Mouse (Mus musculus) intestine, embryonic 14.5 days (tissue): ENCODE data around the gene Adora1. TPM values are rescaled to one million over a fixed set of nuclear protein-coding genes. Genes with fewer than 3 reads are reported as not detected.

ENCODE experiments used
- ATAC-seq: fragments of 200-750 bp; cut with Nextera tagmentation; replicated peaks from 2 replicates; pipeline ENCODE4 v1.8.0; 2017; ENCODE audit warnings: low read depth, moderate number of reproducible peaks, moderate TSS enrichment, moderate library complexity; ENCODE audit not compliant: low FRiP score, low TSS enrichment
- DNase-seq: peaks from one replicate; pipeline ENCODE4 v3.0.0-alpha.2; 2018; ENCODE audit warnings: low spot score
- H3K27ac ChIP-seq: fragments of 300-500 bp; sonication (generic); 2 replicates; pipeline ENCODE4 v1.5.1; 2014; ENCODE audit warnings: low read depth, mild to moderate bottlenecking, control low read depth
- H3K27me3 ChIP-seq: fragments of 300-500 bp; sonication (generic); replicated peaks from 2 replicates; pipeline ENCODE4 v1.6.1; 2014; ENCODE audit warnings: low read length, control low read depth; ENCODE audit not compliant: control insufficient read depth, insufficient read depth
- H3K36me3 ChIP-seq: fragments of 300-500 bp; sonication (generic); 2 replicates; pipeline ENCODE4 v1.6.1; 2014; ENCODE audit warnings: low read length, control low read depth; ENCODE audit not compliant: control insufficient read depth, insufficient read depth
- H3K4me1 ChIP-seq: fragments of 300-500 bp; sonication (generic); replicated peaks from 2 replicates; pipeline ENCODE4 v1.6.1; 2014; ENCODE audit warnings: low read length, control low read depth, mixed read lengths; ENCODE audit not compliant: control insufficient read depth, insufficient read depth
- H3K4me2 ChIP-seq: fragments of 300-500 bp; sonication (generic); 2 replicates; pipeline ENCODE4 v1.6.1; 2014; ENCODE audit warnings: low read length
- H3K4me3 ChIP-seq: fragments of 300-500 bp; sonication (generic); 2 replicates; pipeline ENCODE4 v1.5.1; 2014; ENCODE audit warnings: low read depth, low read length, control low read depth, mixed read lengths
- H3K9ac ChIP-seq: fragments of 300-500 bp; sonication (generic); 2 replicates; pipeline ENCODE4 v1.6.1; 2014; ENCODE audit warnings: mild to moderate bottlenecking, low read length
- H3K9me3 ChIP-seq: fragments of 300-500 bp; sonication (generic); 2 replicates; pipeline ENCODE4 v1.6.1; 2016; ENCODE audit warnings: low read length, control low read depth; ENCODE audit not compliant: control insufficient read depth
- WGBS: fragments of 180-500 bp; shearing (Covaris S2); extraction: QIAGEN DNeasy Blood & Tissue Kit; methylation state at CpG from one replicate; pipeline ENCODE4 v1.1.7; 2014; 5-methylcytosine and 5-hydroxymethylcytosine counted together
- polyA plus RNA-seq: library from polyadenylated mRNA; unstranded; fragments of >200 nt; fragmentation: Nextera tagmentation; extraction: Ambion mirVana; gene quantifications from 2 replicates; pipeline ENCODE4 v1.2.1, GENCODE M21; 2014

Gene Adora1
- polyA plus RNA-seq, 1 experiment from 2014 or later = 2.0 TPM

DNA sequence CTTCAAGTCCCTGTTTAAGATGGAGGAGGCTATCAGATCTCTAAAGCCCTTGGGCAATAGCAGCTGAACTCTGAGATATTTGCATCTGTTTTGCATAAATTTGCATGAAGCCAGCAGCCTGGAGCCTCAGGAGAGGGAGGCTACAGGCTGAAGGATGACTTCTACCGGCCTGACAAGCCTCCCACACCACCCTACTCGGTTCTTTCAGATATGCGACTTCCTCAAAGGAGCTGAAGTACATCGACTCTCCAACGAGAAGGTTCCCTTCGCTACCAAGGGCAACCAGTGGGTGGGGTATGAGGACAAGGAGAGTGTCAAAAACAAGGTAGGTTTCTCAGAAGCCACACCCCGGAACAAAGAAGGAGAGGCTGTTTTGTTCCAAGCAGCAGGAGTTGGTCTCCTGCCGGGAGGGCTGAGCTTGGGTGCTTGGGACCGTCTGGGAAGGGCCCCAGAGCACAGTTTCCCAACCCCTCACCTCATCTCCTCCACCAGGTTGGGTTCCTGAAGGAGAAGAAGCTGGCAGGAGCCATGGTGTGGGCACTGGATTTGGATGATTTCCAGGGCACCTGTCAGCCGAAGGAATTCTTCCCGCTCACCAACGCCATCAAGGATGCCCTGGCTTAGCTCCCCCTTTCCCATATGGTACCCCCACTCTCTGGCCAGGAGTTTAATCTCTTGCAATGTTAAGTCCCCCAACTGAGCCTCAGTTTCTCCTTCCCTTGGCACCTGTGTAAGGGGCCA, 46.1 kb downstream of the Adora1 start:
- Histone ChIP-seq H3K4me3 (no peak overlapping the region), H3K9ac (no peak overlapping the region), H3K27ac (no peak overlapping the region), H3K4me2 (no peak overlapping the region), H3K36me3 (no peaks in the 10 kb centered on the region), H3K4me1 (peaks cover 13% of the 10 kb centered on the region), H3K27me3 (no peaks in the 10 kb centered on the region), H3K9me3 (no peaks in the 10 kb centered on the region)
- 27% methylated on average over 12 of the region's 12 CpGs for WGBS
- DNase-seq (no peak), ATAC-seq (no peak)

- no peak for ATAC-seq
- 78% methylated on average over 5 of the region's 5 CpGs for WGBS
- H3K27ac ChIP-seq = no peak overlapping the region
- H3K27me3 ChIP-seq = no peaks in the 10 kb centered on the region
- no peaks in the 10 kb centered on the region for H3K36me3 ChIP-seq
- H3K4me3 ChIP-seq = no peak overlapping the region
- no peak overlapping the region for H3K9ac ChIP-seq
- no peaks in the 10 kb centered on the region for H3K9me3 ChIP-seq
- peaks cover 4% of the 10 kb centered on the region; the same call in 1 of the 2 replicates for H3K4me1 ChIP-seq
- no peak overlapping the region for H3K4me2 ChIP-seq
- DNase-seq = no peak
Observed at GRCm38 (mm10) chr1:134188217-134188616, 47.0 kb downstream of the Adora1 start.

- no peak overlapping the region for H3K4me2 ChIP-seq
- H3K27me3 ChIP-seq = no peaks in the 10 kb centered on the region
- H3K27ac ChIP-seq = no peak overlapping the region
- no peaks in the 10 kb centered on the region for H3K9me3 ChIP-seq
- H3K4me3 ChIP-seq = no peak overlapping the region
- 78% methylated on average over 4 of the region's 4 CpGs for WGBS
- H3K9ac ChIP-seq = no peak overlapping the region
- no peaks in the 10 kb centered on the region for H3K4me1 ChIP-seq
- H3K36me3 ChIP-seq = no peaks in the 10 kb centered on the region
- DNase-seq (no peak), ATAC-seq (no peak)
Observed at GRCm38 (mm10) chr1:134184089-134184488, 51.1 kb downstream of the Adora1 start.

GRCm38 (mm10) chr1:134182025-134182424, 53.2 kb downstream of the Adora1 start, which contains the start of gene Chil1:
Gene Chil1, plus strand, starts transcription at chr1:134182176.
- H3K9me3 ChIP-seq = no peaks in the 10 kb centered on the region
- no peaks in the 10 kb centered on the region for H3K27me3 ChIP-seq
- H3K36me3 ChIP-seq = no peaks in the 10 kb centered on the region
- 62% methylated on average over 4 of the region's 4 CpGs for WGBS
- no peak within 1 kb of the TSS for H3K9ac ChIP-seq
- H3K4me3 ChIP-seq = no peak within 1 kb of the TSS
- H3K4me2 ChIP-seq = no peak within 1 kb of the TSS
- no peak within 1 kb of the TSS for H3K27ac ChIP-seq
- no peak for ATAC-seq
- DNase-seq = no peak
- H3K4me1 ChIP-seq = no peaks in the 10 kb centered on the region

DNA sequence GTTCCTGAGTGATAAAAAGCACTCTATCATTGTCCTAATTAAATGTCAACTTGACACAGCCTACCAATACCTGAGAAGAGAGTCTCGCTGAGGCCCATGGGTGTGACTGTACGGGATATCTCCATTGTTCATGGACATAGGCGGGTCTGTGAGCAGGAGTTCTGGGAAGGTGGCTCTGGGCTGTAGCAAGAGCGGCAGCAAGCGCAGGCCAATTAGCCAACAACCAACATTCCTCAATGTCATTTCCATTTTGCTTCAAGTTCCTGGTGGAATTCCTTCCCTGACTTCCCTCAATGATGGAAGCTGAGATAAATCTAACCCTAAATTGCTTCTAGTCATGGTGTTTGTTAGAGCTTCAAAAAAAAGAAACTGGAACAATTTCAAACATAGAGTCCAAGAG, 57.3 kb downstream of the Adora1 start:
- H3K27ac ChIP-seq = no peak overlapping the region
- H3K4me1 ChIP-seq = no peaks in the 10 kb centered on the region
- no peak for DNase-seq
- ATAC-seq = no peak
- 88% methylated on average over 5 of the region's 5 CpGs for WGBS
- H3K36me3 ChIP-seq = no peaks in the 10 kb centered on the region
- H3K9ac ChIP-seq = no peak overlapping the region
- H3K4me3 ChIP-seq = no peak overlapping the region
- H3K4me2 ChIP-seq = no peak overlapping the region
- no peaks in the 10 kb centered on the region for H3K9me3 ChIP-seq
- no peaks in the 10 kb centered on the region for H3K27me3 ChIP-seq

DNA sequence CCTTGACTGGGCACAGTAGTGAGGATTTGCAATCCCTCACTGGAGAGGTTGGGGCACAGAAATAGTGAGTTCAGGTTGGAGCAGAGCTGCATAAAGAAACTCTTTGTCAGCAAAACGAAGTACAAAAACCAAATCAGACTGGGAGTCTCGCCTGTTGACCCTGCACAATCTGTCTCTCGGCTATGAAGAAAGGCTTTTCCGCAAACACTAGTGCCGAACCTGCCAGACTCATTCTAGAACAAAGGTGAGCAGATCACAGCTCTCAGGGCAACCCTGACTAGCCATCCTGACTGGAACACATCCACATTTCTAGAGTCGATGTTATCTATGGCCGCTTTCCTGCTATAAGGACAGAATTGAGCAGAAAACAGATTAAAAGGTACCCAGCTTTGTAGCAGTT, 62.1 kb downstream of the Adora1 start:
- no peak overlapping the region for H3K9ac ChIP-seq
- no peak for DNase-seq
- ATAC-seq = no peak
- 67% methylated on average over 7 of the region's 7 CpGs for WGBS
- no peaks in the 10 kb centered on the region for H3K27me3 ChIP-seq
- no peak overlapping the region for H3K27ac ChIP-seq
- no peaks in the 10 kb centered on the region for H3K9me3 ChIP-seq
- H3K36me3 ChIP-seq = no peaks in the 10 kb centered on the region
- H3K4me1 ChIP-seq = no peaks in the 10 kb centered on the region
- H3K4me2 ChIP-seq = no peak overlapping the region
- H3K4me3 ChIP-seq = no peak overlapping the region

- Histone ChIP-seq H3K9me3 (no peaks in the 10 kb centered on the region), H3K36me3 (no peaks in the 10 kb centered on the region), H3K4me3 (no peak overlapping the region), H3K9ac (no peak overlapping the region), H3K4me1 (peaks cover 4% of the 10 kb centered on the region; the same call in 1 of the 2 replicates), H3K4me2 (no peak overlapping the region), H3K27ac (no peak overlapping the region), H3K27me3 (no peaks in the 10 kb centered on the region)
- ATAC-seq (no peak), DNase-seq (no peak)
- WGBS = 88% methylated on average over 8 of the region's 8 CpGs
Observed at GRCm38 (mm10) chr1:134168985-134169697, 66.1 kb downstream of the Adora1 start.

DNA sequence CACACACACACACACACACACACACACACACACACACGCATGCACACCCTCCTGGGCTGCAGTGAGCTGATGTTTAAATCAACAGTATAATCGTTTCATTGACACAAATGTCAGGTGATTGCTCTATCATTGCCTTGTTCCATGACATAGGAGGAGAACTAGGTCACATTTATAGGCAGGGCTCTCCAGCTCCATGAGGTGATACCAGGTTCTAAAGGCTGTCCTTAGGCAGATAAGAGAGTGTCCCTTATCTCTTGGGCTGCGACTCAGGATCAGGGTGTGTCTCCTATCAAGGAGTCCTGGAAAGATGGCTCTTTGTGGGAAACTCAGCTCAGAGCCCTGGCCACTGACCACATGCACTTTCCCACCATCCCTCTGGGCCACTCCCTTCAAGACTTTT, 66.7 kb downstream of the Adora1 start:
- WGBS = 66% methylated on average over 3 of the region's 3 CpGs
- ATAC-seq = no peak
- Histone ChIP-seq H3K4me2 (no peak overlapping the region), H3K4me1 (peaks cover 4% of the 10 kb centered on the region; the same call in 1 of the 2 replicates), H3K27me3 (no peaks in the 10 kb centered on the region), H3K27ac (no peak overlapping the region), H3K36me3 (no peaks in the 10 kb centered on the region), H3K9me3 (no peaks in the 10 kb centered on the region), H3K4me3 (no peak overlapping the region), H3K9ac (no peak overlapping the region)
- DNase-seq = no peak
